Mouse (Mus musculus): ENCODE data around the gene Fmo1.

GRCm38 (mm10) chr1:162834342-162834741, 32.1 kb downstream of the Fmo1 start:
- no peak for TF ChIP-seq POLR2A (IDR thresholded peaks at IDR 0.05; ENCODE audit: borderline replicate concordance, insufficient read depth, low read length)
- no peak for TF ChIP-seq CTCF (IDR thresholded peaks at IDR 0.05; ENCODE audit: borderline replicate concordance, insufficient read depth, low read depth, low read length)
